Mouse (Mus musculus) limb, embryonic 14.5 days (tissue): ENCODE results near the gene Tdgf1. TPM values are rescaled to one million over a fixed set of nuclear protein-coding genes. Genes with fewer than 3 reads are reported as not detected.

Experiments used
- ATAC-seq: fragments of 200-750 bp; cut with Nextera tagmentation; 2 replicates; pipeline ENCODE4 v1.8.0; 2017; ENCODE audit warnings: low read depth, moderate number of reproducible peaks, moderate TSS enrichment; ENCODE audit not compliant: low FRiP score
- DNase-seq: peaks from one replicate; pipeline ENCODE4 v3.0.0-alpha.2; 2015; ENCODE audit warnings: low spot score
- H3K27ac ChIP-seq: fragments of 300-500 bp; sonication (generic); replicated peaks from 2 replicates; pipeline ENCODE4 v1.5.1; 2014; ENCODE audit warnings: low read depth, mild to moderate bottlenecking, low read length, moderate library complexity, mixed read lengths
- H3K27me3 ChIP-seq: fragments of 300-500 bp; sonication (generic); 2 replicates; pipeline ENCODE4 v1.6.1; 2014; ENCODE audit warnings: low read length, mixed read lengths; ENCODE audit not compliant: control insufficient read depth, insufficient read depth
- H3K36me3 ChIP-seq: fragments of 300-500 bp; sonication (generic); 2 replicates; pipeline ENCODE4 v1.6.1; 2014; ENCODE audit warnings: mild to moderate bottlenecking, low read length, moderate library complexity, mixed read lengths; ENCODE audit not compliant: control insufficient read depth, insufficient read depth
- H3K4me1 ChIP-seq: fragments of 300-500 bp; sonication (generic); 2 replicates; pipeline ENCODE4 v1.6.1; 2014; ENCODE audit warnings: antibody characterized with exemption, low read length, mixed read lengths; ENCODE audit not compliant: control insufficient read depth, insufficient read depth
- H3K4me2 ChIP-seq: fragments of 300-500 bp; sonication (generic); replicated peaks from 2 replicates; pipeline ENCODE4 v1.6.1; 2014; ENCODE audit warnings: low read depth, mild to moderate bottlenecking, low read length, moderate library complexity; ENCODE audit not compliant: severe bottlenecking
- H3K4me3 ChIP-seq: fragments of 300-500 bp; sonication (generic); replicated peaks from 2 replicates; pipeline ENCODE4 v1.5.1; 2014; ENCODE audit warnings: low read length
- H3K9ac ChIP-seq: fragments of 300-500 bp; sonication (generic); 2 replicates; pipeline ENCODE4 v1.6.1; 2014; ENCODE audit warnings: mild to moderate bottlenecking, low read depth, low read length, moderate library complexity; ENCODE audit not compliant: severe bottlenecking
- H3K9me3 ChIP-seq: fragments of 300-500 bp; sonication (generic); 2 replicates; pipeline ENCODE4 v1.6.1; 2016; ENCODE audit warnings: low read length; ENCODE audit not compliant: control insufficient read depth
- POLR2A ChIP-seq: fragments of 200-500 bp; IDR thresholded peaks from 2 replicates; pipeline ENCODE4 v1.8.0; 2012; ENCODE audit warnings: inconsistent platforms, mild to moderate bottlenecking, moderate library complexity, borderline replicate concordance; ENCODE audit not compliant: insufficient read depth, insufficient read length; ENCODE audit errors: extremely low read depth
- WGBS: fragments of 180-500 bp; shearing (Covaris S2); extraction: QIAGEN DNeasy Blood & Tissue Kit; methylation state at CpG from one replicate; pipeline ENCODE4 v1.1.7; 2014; 5-methylcytosine and 5-hydroxymethylcytosine counted together
- polyA plus RNA-seq, 2 experiments: library from polyadenylated mRNA; depleted of rRNA in 1 of 2; stranded (reverse) in 1 of 2; unstranded in 1 of 2; fragments of >200 nt; fragmentation: Nextera tagmentation in 1 of 2; extraction: Ambion mirVana in 1 of 2; gene quantifications; 2 replicates each; pipeline versions ENCODE4 v1.2.1 to v1.2.3; 2012 to 2014

The Tdgf1 gene
- polyA plus RNA-seq, 2 experiments = 0.38 to 0.40 TPM

GRCm38 (mm10) chr9:110979411-110979810 lies 33.5 kb upstream of the Tdgf1 start:
- DNase-seq = no peak
- no peak overlapping the region for H3K4me2 ChIP-seq
- ATAC-seq = no peak
- H3K27ac ChIP-seq = no peak overlapping the region
- H3K4me3 ChIP-seq = no peak overlapping the region
- H3K9ac ChIP-seq = no peak overlapping the region
- no peaks in the 10 kb centered on the region for H3K27me3 ChIP-seq
- no peaks in the 10 kb centered on the region for H3K4me1 ChIP-seq
- no peak for TF ChIP-seq POLR2A
- WGBS = 92% methylated on average over 11 of the region's 11 CpGs
- H3K9me3 ChIP-seq = no peaks in the 10 kb centered on the region
- H3K36me3 ChIP-seq = no peaks in the 10 kb centered on the region

GRCm38 (mm10) chr9:110965910-110966231 lies 19.9 kb upstream of the Tdgf1 start:
- Histone ChIP-seq H3K27me3 (no peaks in the 10 kb centered on the region), H3K4me3 (no peak overlapping the region), H3K9me3 (no peaks in the 10 kb centered on the region), H3K27ac (no peak overlapping the region), H3K36me3 (no peaks in the 10 kb centered on the region), H3K9ac (no peak overlapping the region), H3K4me1 (no peaks in the 10 kb centered on the region), H3K4me2 (no peak overlapping the region)
- TF ChIP-seq POLR2A = no peak
- DNase-seq = no peak
- no peak for ATAC-seq
- 77% methylated on average over 2 of the region's 2 CpGs for WGBS

- Histone ChIP-seq H3K4me1 (no peaks in the 10 kb centered on the region), H3K4me3 (no peak overlapping the region), H3K9me3 (no peaks in the 10 kb centered on the region), H3K36me3 (no peaks in the 10 kb centered on the region), H3K4me2 (no peak overlapping the region), H3K27me3 (no peaks in the 10 kb centered on the region), H3K27ac (no peak overlapping the region), H3K9ac (no peak overlapping the region)
- no peak for DNase-seq
- WGBS = 86% methylated on average over 22 of the region's 22 CpGs
- no peak for ATAC-seq
- no peak for TF ChIP-seq POLR2A
These were observed 19.3 kb upstream of the Tdgf1 start for GRCm38 (mm10) chr9:110965062-110965909.

GRCm38 (mm10) chr9:110963566-110964115 lies 17.7 kb upstream of the Tdgf1 start:
- H3K4me2 ChIP-seq = no peak overlapping the region
- no peak overlapping the region for H3K4me3 ChIP-seq
- no peak for DNase-seq
- no peaks in the 10 kb centered on the region for H3K4me1 ChIP-seq
- ATAC-seq = no peak
- no peaks in the 10 kb centered on the region for H3K36me3 ChIP-seq
- H3K9ac ChIP-seq = no peak overlapping the region
- H3K27ac ChIP-seq = no peak overlapping the region
- no peak for TF ChIP-seq POLR2A
- WGBS = 87% methylated on average over 8 of the region's 8 CpGs
- no peaks in the 10 kb centered on the region for H3K27me3 ChIP-seq
- no peaks in the 10 kb centered on the region for H3K9me3 ChIP-seq

- TF ChIP-seq POLR2A = no peak
- ATAC-seq (no peak), DNase-seq (no peak)
- H3K4me1 ChIP-seq = no peaks in the 10 kb centered on the region
- WGBS = 96% methylated on average over 8 of the region's 8 CpGs
- no peak overlapping the region for H3K27ac ChIP-seq
- H3K9me3 ChIP-seq = no peaks in the 10 kb centered on the region
- no peak overlapping the region for H3K4me2 ChIP-seq
- H3K4me3 ChIP-seq = no peak overlapping the region
- no peaks in the 10 kb centered on the region for H3K27me3 ChIP-seq
- H3K9ac ChIP-seq = no peak overlapping the region
- H3K36me3 ChIP-seq = no peaks in the 10 kb centered on the region
These were observed 15.4 kb upstream of the Tdgf1 start for GRCm38 (mm10) chr9:110961386-110961785.
